Mouse (Mus musculus): ENCODE results near the gene Atp9a. TPM values are rescaled to one million over a fixed set of nuclear protein-coding genes. Genes with fewer than 3 reads are reported as not detected.

The Atp9a gene
- polyA plus RNA-seq, 1 experiment from 2014 or later, result 23.0 TPM

GRCm38 (mm10) chr2:168613092-168613880 is 128.9 kb downstream of the Atp9a start:
- Histone ChIP-seq H3K9ac (no peak overlapping the region), H3K27me3 (no peaks in the 10 kb centered on the region), H3K36me3 (no peaks in the 10 kb centered on the region), H3K27ac (no peak overlapping the region), H3K4me2 (no peak overlapping the region), H3K4me1 (peaks cover 55% of the 10 kb centered on the region), H3K9me3 (no peaks in the 10 kb centered on the region), H3K4me3 (no peak overlapping the region)
- ATAC-seq (ENCODE audit: insufficient number of reproducible peaks, insufficient read depth, low FRiP score, low TSS enrichment, low read depth), result no peak
- WGBS, result 42% methylated on average over 13 of the region's 13 CpGs

GRCm38 (mm10) chr2:168610941-168611340 is 131.3 kb downstream of the Atp9a start:
- Histone ChIP-seq H3K9ac (no peak overlapping the region), H3K27ac (no peak overlapping the region), H3K36me3 (no peaks in the 10 kb centered on the region), H3K27me3 (no peaks in the 10 kb centered on the region), H3K4me2 (no peak overlapping the region), H3K4me1 (peaks cover 44% of the 10 kb centered on the region), H3K9me3 (no peaks in the 10 kb centered on the region), H3K4me3 (no peak overlapping the region)
- ATAC-seq (ENCODE audit: insufficient number of reproducible peaks, insufficient read depth, low FRiP score, low TSS enrichment, low read depth), result no peak
- WGBS, result 81% methylated on average over 3 of the region's 3 CpGs

- ATAC-seq (ENCODE audit: insufficient number of reproducible peaks, insufficient read depth, low FRiP score, low TSS enrichment, low read depth), result no peak
- H3K9ac ChIP-seq, result no peak overlapping the region
- H3K9me3 ChIP-seq, result no peaks in the 10 kb centered on the region
- peaks cover 40% of the 10 kb centered on the region for H3K4me1 ChIP-seq
- H3K4me2 ChIP-seq, result no peak overlapping the region
- no peak overlapping the region for H3K4me3 ChIP-seq
- no peak overlapping the region for H3K27ac ChIP-seq
- H3K27me3 ChIP-seq, result no peaks in the 10 kb centered on the region
- 69% methylated on average over 6 of the region's 6 CpGs for WGBS
- H3K36me3 ChIP-seq, result no peaks in the 10 kb centered on the region
These were observed 132.5 kb downstream of the Atp9a start for GRCm38 (mm10) chr2:168609653-168610248.

GRCm38 (mm10) chr2:168608125-168608564 is 134.1 kb downstream of the Atp9a start:
- Histone ChIP-seq H3K9ac (no peak overlapping the region), H3K4me2 (no peak overlapping the region), H3K36me3 (no peaks in the 10 kb centered on the region), H3K4me1 (peaks cover 30% of the 10 kb centered on the region), H3K9me3 (no peaks in the 10 kb centered on the region), H3K4me3 (no peak overlapping the region), H3K27ac (peak overlapping the region; percentile 48; the same call in 1 of the 2 replicates), H3K27me3 (peaks cover 10% of the 10 kb centered on the region)
- ATAC-seq (ENCODE audit: insufficient number of reproducible peaks, insufficient read depth, low FRiP score, low TSS enrichment, low read depth), result no peak
- 56% methylated on average over 9 of the region's 9 CpGs for WGBS

- no peaks in the 10 kb centered on the region for H3K9me3 ChIP-seq
- ATAC-seq (ENCODE audit: insufficient number of reproducible peaks, insufficient read depth, low FRiP score, low TSS enrichment, low read depth), result no peak
- 34% methylated on average over 16 of the region's 16 CpGs for WGBS
- no peaks in the 10 kb centered on the region for H3K36me3 ChIP-seq
- H3K4me2 ChIP-seq, result no peak overlapping the region
- peaks cover 52% of the 10 kb centered on the region for H3K4me1 ChIP-seq
- H3K27me3 ChIP-seq, result peaks cover 44% of the 10 kb centered on the region
- H3K27ac ChIP-seq, result peak overlapping the region; percentile 66
- no peak overlapping the region for H3K4me3 ChIP-seq
- no peak overlapping the region for H3K9ac ChIP-seq
These were observed 137.5 kb downstream of the Atp9a start for GRCm38 (mm10) chr2:168604655-168605070.

GRCm38 (mm10) chr2:168602387-168602741 is 139.8 kb downstream of the Atp9a start:
- WGBS, result 22% methylated on average over 12 of the region's 12 CpGs
- H3K4me3 ChIP-seq, result peak overlapping the region; percentile 59; the same call in 1 of the 2 replicates
- peak overlapping the region; percentile 95 for H3K4me2 ChIP-seq
- ATAC-seq (ENCODE audit: insufficient number of reproducible peaks, insufficient read depth, low FRiP score, low TSS enrichment, low read depth), result no peak
- H3K9ac ChIP-seq, result no peak overlapping the region
- peaks cover 60% of the 10 kb centered on the region for H3K27me3 ChIP-seq
- peak overlapping the region; percentile 89 for H3K27ac ChIP-seq
- no peaks in the 10 kb centered on the region for H3K9me3 ChIP-seq
- H3K4me1 ChIP-seq, result peaks cover 41% of the 10 kb centered on the region
- H3K36me3 ChIP-seq, result no peaks in the 10 kb centered on the region

GRCm38 (mm10) chr2:168601491-168602386 is 140.5 kb downstream of the Atp9a start, which contains the start of gene Nfatc2:
Gene Nfatc2, minus strand, starts transcription at chr2:168601657.
- peak within 1 kb of the TSS; percentile 89 for H3K27ac ChIP-seq
- H3K4me3 ChIP-seq, result peak within 1 kb of the TSS; percentile 59
- H3K4me1 ChIP-seq, result peaks cover 41% of the 10 kb centered on the region
- peak within 1 kb of the TSS; percentile 78 for H3K9ac ChIP-seq
- H3K27me3 ChIP-seq, result peaks cover 60% of the 10 kb centered on the region
- WGBS, result under 1% methylated on average over 56 of the region's 56 CpGs
- peak within 1 kb of the TSS; percentile 95 for H3K4me2 ChIP-seq
- no peaks in the 10 kb centered on the region for H3K36me3 ChIP-seq
- peak; percentile 63 for ATAC-seq (ENCODE audit: insufficient number of reproducible peaks, insufficient read depth, low FRiP score, low TSS enrichment, low read depth)
- H3K9me3 ChIP-seq, result no peaks in the 10 kb centered on the region

GRCm38 (mm10) chr2:168600750-168601490 is 141.3 kb downstream of the Atp9a start:
- Histone ChIP-seq H3K9me3 (no peaks in the 10 kb centered on the region), H3K4me3 (peak overlapping the region; percentile 59), H3K27me3 (peaks cover 60% of the 10 kb centered on the region), H3K4me1 (peaks cover 41% of the 10 kb centered on the region), H3K36me3 (no peaks in the 10 kb centered on the region), H3K4me2 (peak overlapping the region; percentile 95), H3K9ac (peak overlapping the region; percentile 78), H3K27ac (peak overlapping the region; percentile 89)
- no peak for ATAC-seq (ENCODE audit: insufficient number of reproducible peaks, insufficient read depth, low FRiP score, low TSS enrichment, low read depth)
- 2% methylated on average over 32 of the region's 32 CpGs for WGBS

- Histone ChIP-seq H3K4me1 (peaks cover 15% of the 10 kb centered on the region), H3K36me3 (no peaks in the 10 kb centered on the region), H3K4me3 (no peak overlapping the region), H3K27ac (no peak overlapping the region), H3K9ac (no peak overlapping the region), H3K4me2 (no peak overlapping the region), H3K27me3 (peaks cover 44% of the 10 kb centered on the region), H3K9me3 (no peaks in the 10 kb centered on the region)
- no peak for ATAC-seq (ENCODE audit: insufficient number of reproducible peaks, insufficient read depth, low FRiP score, low TSS enrichment, low read depth)
- 83% methylated on average over 7 of the region's 7 CpGs for WGBS
These were observed 146.5 kb downstream of the Atp9a start for GRCm38 (mm10) chr2:168595693-168596092.

- 84% methylated on average over 6 of the region's 6 CpGs for WGBS
- H3K9ac ChIP-seq, result no peak overlapping the region
- no peaks in the 10 kb centered on the region for H3K36me3 ChIP-seq
- H3K9me3 ChIP-seq, result no peaks in the 10 kb centered on the region
- H3K27me3 ChIP-seq, result peaks cover 48% of the 10 kb centered on the region
- H3K4me3 ChIP-seq, result no peak overlapping the region
- no peak overlapping the region for H3K27ac ChIP-seq
- ATAC-seq (ENCODE audit: insufficient number of reproducible peaks, insufficient read depth, low FRiP score, low TSS enrichment, low read depth), result no peak
- no peak overlapping the region for H3K4me2 ChIP-seq
- H3K4me1 ChIP-seq, result peaks cover 23% of the 10 kb centered on the region
These were observed 148.5 kb downstream of the Atp9a start for GRCm38 (mm10) chr2:168593676-168594075.

- H3K4me2 ChIP-seq, result no peak overlapping the region
- peaks cover 47% of the 10 kb centered on the region for H3K27me3 ChIP-seq
- H3K4me1 ChIP-seq, result peaks cover 30% of the 10 kb centered on the region
- H3K9ac ChIP-seq, result no peak overlapping the region
- WGBS, result 83% methylated on average over 5 of the region's 5 CpGs
- no peak for ATAC-seq (ENCODE audit: insufficient number of reproducible peaks, insufficient read depth, low FRiP score, low TSS enrichment, low read depth)
- no peak overlapping the region for H3K27ac ChIP-seq
- H3K36me3 ChIP-seq, result no peaks in the 10 kb centered on the region
- no peak overlapping the region for H3K4me3 ChIP-seq
- no peaks in the 10 kb centered on the region for H3K9me3 ChIP-seq
These were observed 149.2 kb downstream of the Atp9a start for GRCm38 (mm10) chr2:168593004-168593403.

All from embryonic facial prominence, embryonic 13.5 days (tissue).